Mouse (Mus musculus): ENCODE measurements around the gene Rtl8b.

- TF ChIP-seq CTCF (IDR thresholded peaks at IDR 0.05; ENCODE audit: extremely low read depth, insufficient read depth, insufficient read length, insufficient replicate concordance) (no peak), POLR2A (IDR thresholded peaks at IDR 0.05; ENCODE audit: low read depth, low read length) (no peak)
Observed at GRCm38 (mm10) chrX:53699225-53699624, 29.0 kb upstream of the Rtl8b start.
